Mouse (Mus musculus): ENCODE measurements at regions not wholly inside any gene's neighbourhood (a gene's known extent, or its start where the extent isn't known, plus 50 kb on each side); places are given as distances from the start of the nearest gene placed in this dataset.

GRCm38 (mm10) chr3:49096118-49096517, 661.0 kb downstream of the Pcdh18 start:
- no peak for DNase-seq (ENCODE audit: low read depth)

DNA sequence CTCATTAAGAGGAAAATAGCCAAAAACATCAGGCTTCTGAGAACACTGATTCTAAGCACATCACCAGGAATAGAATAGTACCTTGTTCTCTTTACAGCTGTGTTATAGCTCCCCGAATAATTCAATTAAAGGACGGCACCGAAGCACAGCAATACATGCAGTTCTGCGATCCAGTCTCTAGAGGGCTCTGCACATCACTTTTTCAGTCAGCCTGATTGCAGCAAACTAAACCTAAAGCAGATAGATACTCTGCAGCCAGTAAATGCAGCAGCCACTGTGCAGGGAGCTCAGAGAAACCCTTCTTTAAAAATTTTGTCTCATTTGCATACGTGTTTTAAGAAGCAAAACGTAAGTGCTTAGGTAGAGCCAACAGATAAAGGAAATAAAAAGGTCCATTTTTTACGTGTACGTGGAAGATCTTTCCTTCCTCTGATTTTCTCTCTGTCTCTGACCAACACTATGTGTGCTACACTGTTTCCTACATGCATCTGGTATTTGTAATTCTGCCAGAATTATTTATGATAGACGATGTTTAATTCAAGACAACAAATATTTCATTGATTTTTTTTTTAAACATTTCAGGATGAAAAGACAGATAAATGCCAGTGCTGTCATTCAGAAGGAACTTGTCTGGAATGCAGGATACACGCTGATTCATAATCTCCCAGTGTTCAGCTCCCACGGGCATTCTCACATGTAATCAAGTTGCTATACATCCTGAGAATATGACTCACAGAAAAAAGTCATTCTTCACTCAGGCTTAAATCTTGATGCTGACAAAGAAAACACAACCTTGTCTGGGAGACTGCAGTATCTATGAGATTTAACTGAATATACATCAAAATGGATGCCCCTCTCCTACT, 663.1 kb downstream of the Pcdh18 start:
- DNase-seq (ENCODE audit: low read depth) = peak; percentile 40

GRCm38 (mm10) chr3:49068801-49069200, 688.3 kb downstream of the Pcdh18 start:
- no peak for DNase-seq (ENCODE audit: low read depth)

GRCm38 (mm10) chr3:49062081-49062480, 695.0 kb downstream of the Pcdh18 start:
- DNase-seq (ENCODE audit: low read depth) = no peak

DNA sequence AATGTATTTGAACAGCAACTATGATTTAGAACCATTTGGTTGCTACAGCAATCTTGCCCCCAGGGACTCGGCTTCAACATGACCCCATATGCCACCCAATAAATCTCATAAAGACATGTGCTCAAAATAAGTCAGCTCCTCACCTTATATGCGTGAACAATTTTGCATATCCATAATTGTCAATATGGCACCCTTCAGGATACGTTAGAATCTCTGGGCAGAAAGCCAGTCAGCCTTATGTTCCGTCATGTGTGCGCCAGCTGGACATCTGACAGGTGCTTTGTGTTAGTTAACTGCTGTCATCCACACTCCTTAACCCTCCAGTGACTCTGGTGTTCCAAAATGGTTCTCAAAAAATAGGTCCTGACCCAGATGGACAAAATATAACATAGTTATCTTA, 724.1 kb downstream of the Pcdh18 start:
- no peak for DNase-seq (ENCODE audit: low read depth)

DNA sequence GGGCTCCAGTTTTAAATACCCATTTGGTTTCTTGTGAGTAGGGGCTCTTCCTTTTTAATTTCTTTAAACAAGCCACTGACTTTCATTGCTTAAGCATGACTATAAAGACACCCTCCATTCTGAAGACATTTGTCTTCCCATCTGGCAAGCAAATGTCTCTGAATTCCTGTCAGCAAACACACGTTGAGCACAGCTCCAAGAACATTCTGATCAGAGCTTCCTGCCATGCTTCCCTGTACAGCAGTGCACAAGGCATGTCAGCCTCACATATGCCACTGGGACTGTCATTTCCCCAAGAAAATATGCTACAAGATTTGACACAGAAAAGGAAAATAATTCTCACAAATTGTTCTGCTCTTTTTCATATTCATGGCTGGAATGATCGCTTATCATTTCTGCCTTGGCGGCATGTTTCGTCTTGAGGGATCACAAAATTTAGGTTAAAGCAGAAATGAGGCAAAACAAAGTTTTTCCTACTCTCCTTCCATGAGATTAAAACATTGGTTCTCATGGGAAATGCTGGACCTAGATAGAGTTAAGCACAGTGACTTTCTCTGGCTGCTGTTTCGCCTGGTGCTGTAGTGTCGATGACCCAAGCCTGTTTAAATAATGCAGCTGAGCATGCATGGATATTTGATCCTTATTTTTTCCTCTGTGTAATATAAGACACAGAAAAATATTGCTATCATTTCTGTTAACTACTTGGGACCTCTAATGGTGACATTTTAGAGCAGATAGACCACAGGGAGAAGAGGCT, 747.7 kb downstream of the Pcdh18 start:
- no peak for DNase-seq (ENCODE audit: low read depth)
